Mouse (Mus musculus) liver, embryonic 14.5 days (tissue): ENCODE results near the gene Arl10.

ENCODE experiments used
- CTCF ChIP-seq: IDR thresholded peaks from 2 replicates; pipeline ENCODE4 v1.5.1; 2016; ENCODE audit warnings: antibody characterized with exemption, low read depth, control low read depth
- EP300 ChIP-seq: IDR thresholded peaks from 2 replicates; pipeline ENCODE4 v1.6.1; 2016; ENCODE audit warnings: antibody characterized with exemption, low read depth

DNA sequence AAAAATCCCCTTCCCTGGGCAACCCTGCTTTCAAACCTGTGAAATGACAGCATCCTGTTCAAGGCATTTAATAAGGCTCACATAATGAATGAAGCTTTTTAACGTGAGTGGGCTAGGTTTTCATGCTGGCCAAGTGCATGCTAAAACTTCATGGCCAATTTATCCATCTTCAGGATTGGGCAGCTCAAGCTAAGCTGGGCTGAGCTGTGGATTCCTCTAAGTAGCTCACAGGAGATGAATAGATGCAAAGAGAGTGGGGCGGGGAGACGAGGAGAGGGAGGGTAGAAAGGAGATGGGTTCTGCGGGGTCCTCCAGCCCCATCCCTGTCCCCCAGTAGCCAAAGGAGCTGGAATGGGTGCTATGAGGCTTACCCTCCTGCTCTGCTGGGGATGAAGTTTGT is 29.4 kb downstream of the Arl10 start:
- TF ChIP-seq EP300 = no peak
- no peak for TF ChIP-seq CTCF
